Mouse (Mus musculus): ENCODE measurements at regions not wholly inside any gene's neighbourhood (a gene's known extent, or its start where the extent isn't known, plus 50 kb on each side); places are given as distances from the start of the nearest gene placed in this dataset.

- H3K27me3 ChIP-seq (ENCODE audit: control insufficient read depth, insufficient read depth, low read length), result no peaks in the 10 kb centered on the region
- H3K4me1 ChIP-seq (replicated peaks; ENCODE audit: control insufficient read depth, insufficient read depth, low read length), result no peaks in the 10 kb centered on the region
- ATAC-seq (replicated peaks; ENCODE audit: low FRiP score) (no peak), DNase-seq (ENCODE audit: low spot score) (no peak)
- 65% methylated on average over 9 of the region's 9 CpGs for WGBS
- no peak overlapping the region for H3K4me2 ChIP-seq (ENCODE audit: low read depth, low read length, severe bottlenecking)
- H3K9ac ChIP-seq (ENCODE audit: low read length), result no peak overlapping the region
- H3K36me3 ChIP-seq (ENCODE audit: control insufficient read depth, insufficient read depth, low read length), result no peaks in the 10 kb centered on the region
- H3K9me3 ChIP-seq (ENCODE audit: control insufficient read depth, low read length), result no peaks in the 10 kb centered on the region
- no peak overlapping the region for H3K4me3 ChIP-seq (ENCODE audit: low read depth, low read length)
- H3K27ac ChIP-seq (ENCODE audit: low read depth, low read length), result no peak overlapping the region
Observed at GRCm38 (mm10) chr10:96535461-96535860, 81.3 kb upstream of the Btg1 start.

GRCm38 (mm10) chr10:96540828-96541227, 76.0 kb upstream of the Btg1 start:
- ATAC-seq (replicated peaks; ENCODE audit: low FRiP score), result no peak
- no peak overlapping the region for H3K27ac ChIP-seq (ENCODE audit: low read depth, low read length)
- no peak overlapping the region for H3K4me3 ChIP-seq (ENCODE audit: low read depth, low read length)
- no peak overlapping the region for H3K4me2 ChIP-seq (ENCODE audit: low read depth, low read length, severe bottlenecking)
- WGBS, result 92% methylated on average over 2 of the region's 2 CpGs
- no peaks in the 10 kb centered on the region for H3K9me3 ChIP-seq (ENCODE audit: control insufficient read depth, low read length)
- no peaks in the 10 kb centered on the region for H3K4me1 ChIP-seq (replicated peaks; ENCODE audit: control insufficient read depth, insufficient read depth, low read length)
- no peaks in the 10 kb centered on the region for H3K27me3 ChIP-seq (ENCODE audit: control insufficient read depth, insufficient read depth, low read length)
- H3K9ac ChIP-seq (ENCODE audit: low read length), result no peak overlapping the region
- DNase-seq (ENCODE audit: low spot score), result no peak
- no peaks in the 10 kb centered on the region for H3K36me3 ChIP-seq (ENCODE audit: control insufficient read depth, insufficient read depth, low read length)

- Histone ChIP-seq H3K9ac (ENCODE audit: low read length) (no peak overlapping the region), H3K4me1 (replicated peaks; ENCODE audit: control insufficient read depth, insufficient read depth, low read length) (no peaks in the 10 kb centered on the region), H3K36me3 (ENCODE audit: control insufficient read depth, insufficient read depth, low read length) (no peaks in the 10 kb centered on the region), H3K27ac (ENCODE audit: low read depth, low read length) (no peak overlapping the region), H3K4me3 (ENCODE audit: low read depth, low read length) (no peak overlapping the region), H3K9me3 (ENCODE audit: control insufficient read depth, low read length) (no peaks in the 10 kb centered on the region), H3K4me2 (ENCODE audit: low read depth, low read length, severe bottlenecking) (no peak overlapping the region), H3K27me3 (ENCODE audit: control insufficient read depth, insufficient read depth, low read length) (no peaks in the 10 kb centered on the region)
- 89% methylated on average over 6 of the region's 6 CpGs for WGBS
- DNase-seq (ENCODE audit: low spot score), result no peak
- ATAC-seq (replicated peaks; ENCODE audit: low FRiP score), result no peak
Observed at GRCm38 (mm10) chr10:96545312-96545711, 71.5 kb upstream of the Btg1 start.

- Histone ChIP-seq H3K27me3 (ENCODE audit: control insufficient read depth, insufficient read depth, low read length) (no peaks in the 10 kb centered on the region), H3K4me2 (ENCODE audit: low read depth, low read length, severe bottlenecking) (no peak overlapping the region), H3K36me3 (ENCODE audit: control insufficient read depth, insufficient read depth, low read length) (no peaks in the 10 kb centered on the region), H3K9ac (ENCODE audit: low read length) (no peak overlapping the region), H3K4me1 (replicated peaks; ENCODE audit: control insufficient read depth, insufficient read depth, low read length) (no peaks in the 10 kb centered on the region), H3K9me3 (ENCODE audit: control insufficient read depth, low read length) (no peaks in the 10 kb centered on the region), H3K27ac (ENCODE audit: low read depth, low read length) (no peak overlapping the region), H3K4me3 (ENCODE audit: low read depth, low read length) (no peak overlapping the region)
- ATAC-seq (replicated peaks; ENCODE audit: low FRiP score) (no peak), DNase-seq (ENCODE audit: low spot score) (no peak)
- WGBS, result 75% methylated on average over 2 of the region's 2 CpGs
Observed at GRCm38 (mm10) chr10:96545761-96546388, 70.9 kb upstream of the Btg1 start.

GRCm38 (mm10) chr10:96549651-96550050, 67.2 kb upstream of the Btg1 start:
- Histone ChIP-seq H3K4me3 (ENCODE audit: low read depth, low read length) (no peak overlapping the region), H3K4me1 (replicated peaks; ENCODE audit: control insufficient read depth, insufficient read depth, low read length) (no peaks in the 10 kb centered on the region), H3K36me3 (ENCODE audit: control insufficient read depth, insufficient read depth, low read length) (no peaks in the 10 kb centered on the region), H3K4me2 (ENCODE audit: low read depth, low read length, severe bottlenecking) (no peak overlapping the region), H3K9ac (ENCODE audit: low read length) (no peak overlapping the region), H3K27me3 (ENCODE audit: control insufficient read depth, insufficient read depth, low read length) (no peaks in the 10 kb centered on the region), H3K9me3 (ENCODE audit: control insufficient read depth, low read length) (no peaks in the 10 kb centered on the region), H3K27ac (ENCODE audit: low read depth, low read length) (no peak overlapping the region)
- WGBS, result 63% methylated on average over 2 of the region's 2 CpGs
- ATAC-seq (replicated peaks; ENCODE audit: low FRiP score), result no peak
- no peak for DNase-seq (ENCODE audit: low spot score)

- Histone ChIP-seq H3K4me3 (ENCODE audit: low read depth, low read length) (no peak overlapping the region), H3K4me1 (replicated peaks; ENCODE audit: control insufficient read depth, insufficient read depth, low read length) (no peaks in the 10 kb centered on the region), H3K36me3 (ENCODE audit: control insufficient read depth, insufficient read depth, low read length) (no peaks in the 10 kb centered on the region), H3K9me3 (ENCODE audit: control insufficient read depth, low read length) (no peaks in the 10 kb centered on the region), H3K27me3 (ENCODE audit: control insufficient read depth, insufficient read depth, low read length) (no peaks in the 10 kb centered on the region), H3K4me2 (ENCODE audit: low read depth, low read length, severe bottlenecking) (no peak overlapping the region), H3K27ac (ENCODE audit: low read depth, low read length) (no peak overlapping the region), H3K9ac (ENCODE audit: low read length) (no peak overlapping the region)
- no peak for DNase-seq (ENCODE audit: low spot score)
- WGBS, result 77% methylated on average over 4 of the region's 4 CpGs
- ATAC-seq (replicated peaks; ENCODE audit: low FRiP score), result no peak
Observed at GRCm38 (mm10) chr10:96550266-96550665, 66.5 kb upstream of the Btg1 start.

- 66% methylated on average over 2 of the region's 2 CpGs for WGBS
- Histone ChIP-seq H3K9ac (ENCODE audit: low read length) (no peak overlapping the region), H3K27me3 (ENCODE audit: control insufficient read depth, insufficient read depth, low read length) (no peaks in the 10 kb centered on the region), H3K27ac (ENCODE audit: low read depth, low read length) (no peak overlapping the region), H3K9me3 (ENCODE audit: control insufficient read depth, low read length) (no peaks in the 10 kb centered on the region), H3K4me3 (ENCODE audit: low read depth, low read length) (no peak overlapping the region), H3K36me3 (ENCODE audit: control insufficient read depth, insufficient read depth, low read length) (no peaks in the 10 kb centered on the region), H3K4me1 (replicated peaks; ENCODE audit: control insufficient read depth, insufficient read depth, low read length) (no peaks in the 10 kb centered on the region), H3K4me2 (ENCODE audit: low read depth, low read length, severe bottlenecking) (no peak overlapping the region)
- no peak for ATAC-seq (replicated peaks; ENCODE audit: low FRiP score)
- no peak for DNase-seq (ENCODE audit: low spot score)
Observed at GRCm38 (mm10) chr10:96557336-96557735, 59.5 kb upstream of the Btg1 start.

GRCm38 (mm10) chr10:96565343-96565742, 51.5 kb upstream of the Btg1 start:
- no peaks in the 10 kb centered on the region for H3K36me3 ChIP-seq (ENCODE audit: control insufficient read depth, insufficient read depth, low read length)
- no peak overlapping the region for H3K9ac ChIP-seq (ENCODE audit: low read length)
- DNase-seq (ENCODE audit: low spot score), result no peak
- H3K4me2 ChIP-seq (ENCODE audit: low read depth, low read length, severe bottlenecking), result no peak overlapping the region
- no peaks in the 10 kb centered on the region for H3K27me3 ChIP-seq (ENCODE audit: control insufficient read depth, insufficient read depth, low read length)
- H3K9me3 ChIP-seq (ENCODE audit: control insufficient read depth, low read length), result no peaks in the 10 kb centered on the region; the same call in 1 of the 2 replicates
- no peak overlapping the region for H3K4me3 ChIP-seq (ENCODE audit: low read depth, low read length)
- H3K27ac ChIP-seq (ENCODE audit: low read depth, low read length), result no peak overlapping the region
- H3K4me1 ChIP-seq (replicated peaks; ENCODE audit: control insufficient read depth, insufficient read depth, low read length), result no peaks in the 10 kb centered on the region
- ATAC-seq (replicated peaks; ENCODE audit: low FRiP score), result no peak

Measured in forebrain, embryonic 11.5 days (tissue).